Mouse (Mus musculus) liver, embryonic 13.5 days (tissue): ENCODE results near the gene Tectb. TPM values are rescaled to one million over a fixed set of nuclear protein-coding genes. Genes with fewer than 3 reads are reported as not detected.
A peak's percentile ranks its signal among the peaks of the same experiment; 100 is the strongest.
"Not testable (repeated sequence)": the region's sequence is repeated elsewhere in the genome, so short reads cannot be mapped to it uniquely, and the experiment has no call there.

Experiments used
- ATAC-seq: fragments of 200-750 bp; cut with Nextera tagmentation; 2 replicates; pipeline ENCODE4 v1.8.0; 2017; ENCODE audit warnings: low read depth, mild to moderate bottlenecking, moderate number of reproducible peaks, moderate library complexity
- DNase-seq: peaks from one replicate; pipeline ENCODE4 v3.0.0; 2022
- H3K27ac ChIP-seq: fragments of 300-500 bp; sonication (generic); 2 replicates; pipeline ENCODE4 v1.5.1; 2015; ENCODE audit warnings: moderate library complexity, mild to moderate bottlenecking, inconsistent platforms
- H3K27me3 ChIP-seq: fragments of 300-500 bp; sonication (generic); 2 replicates; pipeline ENCODE4 v1.6.1; 2015; ENCODE audit warnings: mild to moderate bottlenecking, inconsistent platforms
- H3K36me3 ChIP-seq: fragments of 300-500 bp; sonication (generic); 2 replicates; pipeline ENCODE4 v1.6.1; 2015; ENCODE audit warnings: mild to moderate bottlenecking, inconsistent platforms
- H3K4me1 ChIP-seq: fragments of 300-500 bp; sonication (generic); replicated peaks from 2 replicates; pipeline ENCODE4 v1.6.1; 2015; ENCODE audit warnings: inconsistent platforms
- H3K4me2 ChIP-seq: fragments of 300-500 bp; sonication (generic); 2 replicates; pipeline ENCODE4 v1.6.1; 2015; ENCODE audit warnings: inconsistent platforms, mild to moderate bottlenecking, moderate library complexity
- H3K4me3 ChIP-seq: fragments of 300-500 bp; sonication (generic); replicated peaks from 2 replicates; pipeline ENCODE4 v1.5.1; 2015; ENCODE audit warnings: mild to moderate bottlenecking, inconsistent platforms
- H3K9ac ChIP-seq: fragments of 300-500 bp; sonication (generic); 2 replicates; pipeline ENCODE4 v1.6.1; 2015; ENCODE audit warnings: mild to moderate bottlenecking, inconsistent platforms
- H3K9me3 ChIP-seq: fragments of 300-500 bp; sonication (generic); replicated peaks from 2 replicates; pipeline ENCODE4 v1.6.1; 2016; ENCODE audit warnings: inconsistent platforms
- WGBS: fragments of 180-500 bp; shearing (Covaris S2); methylation state at CpG from one replicate; pipeline ENCODE4 v1.1.7; 2015; ENCODE audit not compliant: insufficient replicate concordance; 5-methylcytosine and 5-hydroxymethylcytosine counted together
- polyA plus RNA-seq: library from polyadenylated mRNA; unstranded; fragments of >200 nt; fragmentation: Nextera tagmentation; extraction: Ambion mirVana; gene quantifications from 2 replicates; pipeline ENCODE4 v1.2.1, GENCODE M21; 2015

Gene Tectb
- polyA plus RNA-seq, 1 experiment from 2014 or later: not detected

DNA sequence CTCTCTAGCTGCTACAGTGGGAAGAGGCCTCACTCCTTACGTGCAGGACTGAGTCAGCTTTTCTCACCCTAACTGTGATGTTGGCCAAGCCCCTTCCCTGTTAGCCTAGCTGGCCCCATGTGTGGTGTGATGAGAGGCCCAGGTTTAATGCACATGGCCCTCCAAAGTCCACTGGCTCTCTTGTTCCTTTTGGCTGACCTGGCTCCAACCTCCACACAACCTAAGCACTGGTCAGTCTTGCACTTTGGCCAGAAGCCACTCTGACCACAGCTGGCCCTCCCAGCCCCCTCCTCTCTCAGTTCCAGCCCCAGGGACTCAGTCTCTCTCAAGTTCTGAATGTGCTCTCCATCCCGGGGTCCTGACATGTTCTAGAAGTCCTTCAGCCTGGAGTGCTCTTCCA, 35.4 kb upstream of the Tectb start:
- DNase-seq (no peak), ATAC-seq (0 out of 2 replicates have a peak, but pooled peaks have one; percentile 7)
- H3K36me3 ChIP-seq: no peaks in the 10 kb centered on the region
- H3K9me3 ChIP-seq: no peaks in the 10 kb centered on the region
- H3K4me2 ChIP-seq: no peak overlapping the region
- peaks cover 13% of the 10 kb centered on the region; the same call in 1 of the 2 replicates for H3K4me1 ChIP-seq
- no peak overlapping the region for H3K27ac ChIP-seq
- no peaks in the 10 kb centered on the region for H3K27me3 ChIP-seq
- no peak overlapping the region for H3K4me3 ChIP-seq
- H3K9ac ChIP-seq: no peak overlapping the region
- 40% methylated on average over 2 of the region's 2 CpGs for WGBS

DNA sequence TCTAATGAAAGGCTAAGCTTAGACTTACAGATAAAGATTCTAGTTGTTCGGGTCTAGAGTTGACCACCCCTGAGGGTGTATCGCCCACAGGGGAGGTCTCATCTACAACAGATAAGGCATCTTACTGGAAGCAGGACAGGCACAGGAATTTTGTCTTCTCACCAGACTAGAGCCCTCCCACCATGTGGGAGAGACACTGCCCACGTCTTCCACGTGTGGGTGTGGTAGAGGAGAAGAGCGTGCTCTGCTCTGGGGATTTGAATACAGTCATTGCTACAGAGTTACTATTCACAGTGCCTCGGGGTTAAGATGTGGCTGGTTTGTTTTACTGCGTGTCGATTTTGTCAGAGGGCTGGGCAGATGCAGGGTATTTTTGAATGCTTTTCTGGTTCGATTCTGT, 33.0 kb upstream of the Tectb start:
- no peaks in the 10 kb centered on the region for H3K27me3 ChIP-seq
- WGBS: 54% methylated on average over 9 of the region's 9 CpGs
- no peak overlapping the region for H3K4me3 ChIP-seq
- H3K4me1 ChIP-seq: peaks cover 13% of the 10 kb centered on the region; the same call in 1 of the 2 replicates
- H3K36me3 ChIP-seq: no peaks in the 10 kb centered on the region
- H3K9ac ChIP-seq: no peak overlapping the region
- no peak overlapping the region for H3K4me2 ChIP-seq
- ATAC-seq: no peak
- no peaks in the 10 kb centered on the region for H3K9me3 ChIP-seq
- no peak overlapping the region for H3K27ac ChIP-seq
- DNase-seq: no peak

DNA sequence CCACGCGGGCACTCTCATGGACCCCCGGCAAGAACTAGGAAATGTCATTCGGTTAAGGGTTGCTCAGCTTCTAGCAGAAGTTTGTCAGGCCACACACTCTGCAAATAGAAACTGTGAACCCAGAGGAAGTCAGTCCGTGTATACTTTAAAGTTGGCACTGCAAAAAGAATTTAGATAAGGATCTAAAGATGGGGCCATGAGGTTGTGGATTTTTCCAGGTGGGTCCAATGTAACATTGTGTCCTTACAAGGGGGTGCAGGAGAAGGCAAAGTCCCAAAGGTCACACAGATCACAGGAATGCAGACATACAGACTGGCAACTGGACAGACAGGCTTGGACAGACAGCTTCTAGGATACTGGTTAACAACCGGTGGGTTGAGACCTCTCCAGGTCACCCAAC, 32.4 kb upstream of the Tectb start:
- peaks cover 13% of the 10 kb centered on the region; the same call in 1 of the 2 replicates for H3K4me1 ChIP-seq
- H3K36me3 ChIP-seq: no peaks in the 10 kb centered on the region
- no peak for DNase-seq
- no peak overlapping the region for H3K27ac ChIP-seq
- no peak overlapping the region for H3K9ac ChIP-seq
- WGBS: 62% methylated on average over 6 of the region's 6 CpGs
- ATAC-seq: no peak
- H3K4me2 ChIP-seq: no peak overlapping the region
- H3K27me3 ChIP-seq: no peaks in the 10 kb centered on the region
- no peaks in the 10 kb centered on the region for H3K9me3 ChIP-seq
- H3K4me3 ChIP-seq: no peak overlapping the region

DNA sequence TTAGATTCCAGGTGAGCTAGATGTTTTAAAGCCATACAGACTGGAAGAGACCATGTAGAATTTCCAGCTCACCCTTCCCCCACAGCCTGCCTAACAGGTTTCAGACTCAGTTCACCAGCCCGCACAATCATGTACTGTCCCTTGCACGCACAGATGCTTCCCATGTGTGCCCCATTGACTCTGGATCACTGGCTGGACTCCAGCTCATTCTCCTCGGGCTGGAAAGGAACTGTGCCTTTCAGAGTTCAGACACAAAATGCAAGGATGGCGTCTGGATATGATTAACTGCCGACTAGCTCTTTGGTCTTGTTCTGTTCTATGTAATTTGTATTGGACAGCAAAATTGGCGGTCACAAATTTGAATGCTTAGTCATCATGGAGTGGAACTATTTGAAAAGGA, 30.9 kb upstream of the Tectb start:
- ATAC-seq: no peak

DNA sequence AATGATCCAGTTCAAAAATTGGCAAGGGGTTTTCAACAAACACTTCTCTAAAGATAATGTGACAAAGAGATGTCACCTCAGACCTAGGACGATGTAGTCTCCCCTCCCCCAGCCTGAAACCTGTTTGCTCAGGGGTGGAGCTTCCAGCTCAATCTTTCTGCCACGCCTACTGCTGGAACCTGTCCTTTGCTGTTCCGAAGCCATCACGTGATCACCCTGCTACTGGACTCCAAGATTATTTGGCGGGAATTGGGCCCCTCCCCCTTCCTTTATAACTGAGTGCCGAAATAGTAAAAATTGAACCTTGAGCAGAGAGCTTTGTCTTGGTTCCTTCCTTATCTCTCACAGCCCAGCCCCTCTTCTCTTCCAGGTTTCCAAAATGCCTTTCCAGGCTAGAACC, 28.3 kb upstream of the Tectb start:
- not testable (repeated sequence) for H3K4me2 ChIP-seq, H3K4me1 ChIP-seq, H3K27ac ChIP-seq, H3K9ac ChIP-seq, H3K36me3 ChIP-seq, H3K9me3 ChIP-seq, ATAC-seq, H3K4me3 ChIP-seq, H3K27me3 ChIP-seq, DNase-seq
- WGBS: 42% methylated on average over 5 of the region's 6 CpGs

More for the DNA sequence above, 30.9 kb upstream of the Tectb start:
- H3K27me3 ChIP-seq: no peaks in the 10 kb centered on the region
- peaks cover 8% of the 10 kb centered on the region; the same call in 1 of the 2 replicates for H3K4me1 ChIP-seq
- no peaks in the 10 kb centered on the region for H3K9me3 ChIP-seq
- no peak overlapping the region for H3K27ac ChIP-seq
- no peaks in the 10 kb centered on the region for H3K36me3 ChIP-seq
- H3K4me3 ChIP-seq: no peak overlapping the region
- H3K9ac ChIP-seq: no peak overlapping the region
- no peak for DNase-seq
- no peak overlapping the region for H3K4me2 ChIP-seq
- 64% methylated on average over 6 of the region's 6 CpGs for WGBS

DNA sequence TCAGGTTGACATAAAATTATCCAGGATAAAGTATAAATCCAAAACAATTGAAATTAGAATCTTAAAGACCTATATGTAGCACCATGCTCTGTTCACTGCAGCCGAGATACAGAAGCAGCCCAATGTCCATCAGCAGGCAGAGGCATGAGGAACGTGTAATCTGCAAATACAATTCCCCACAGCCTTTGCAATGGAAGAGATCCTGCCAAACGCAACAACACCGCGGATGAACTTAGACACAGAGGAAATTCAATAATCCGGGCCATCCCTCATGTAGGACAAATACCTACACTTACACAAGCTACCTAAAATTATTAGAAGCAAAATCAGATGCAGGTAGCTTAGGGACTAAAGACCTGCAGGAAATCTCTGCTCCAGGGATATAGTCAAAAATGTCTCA, 27.6 kb upstream of the Tectb start:
- H3K27me3 ChIP-seq: no peaks in the 10 kb centered on the region
- H3K4me2 ChIP-seq: no peak overlapping the region
- ATAC-seq (no peak), DNase-seq (no peak)
- H3K9ac ChIP-seq: no peak overlapping the region
- no peak overlapping the region for H3K27ac ChIP-seq
- no peaks in the 10 kb centered on the region for H3K4me1 ChIP-seq
- H3K4me3 ChIP-seq: no peak overlapping the region
- H3K36me3 ChIP-seq: no peaks in the 10 kb centered on the region
- H3K9me3 ChIP-seq: no peaks in the 10 kb centered on the region
- WGBS: 69% methylated on average over 6 of the region's 6 CpGs

DNA sequence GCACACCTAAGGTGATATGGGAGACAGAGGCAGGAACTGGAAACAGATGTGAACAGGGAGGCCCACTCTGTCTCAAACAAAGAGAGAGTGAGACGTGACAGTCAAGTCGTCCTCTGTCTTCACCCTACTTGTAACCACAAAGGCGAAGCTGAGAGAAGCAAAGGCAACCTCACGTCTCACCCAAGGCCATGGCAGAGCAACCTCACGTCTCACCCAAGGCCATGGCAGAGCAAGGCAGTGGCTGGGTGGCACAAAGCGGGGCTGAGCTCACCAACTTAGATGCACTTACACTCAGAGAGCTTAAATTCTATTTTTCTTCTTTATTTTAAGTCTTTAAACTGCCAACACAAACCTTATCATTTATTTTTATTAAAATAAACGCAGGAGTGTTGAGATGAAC, 23.5 kb upstream of the Tectb start:
- 62% methylated on average over 7 of the region's 7 CpGs for WGBS
- ATAC-seq (no peak), DNase-seq (no peak)
- H3K4me3 ChIP-seq: no peak overlapping the region
- H3K27me3 ChIP-seq: no peaks in the 10 kb centered on the region
- H3K9me3 ChIP-seq: no peaks in the 10 kb centered on the region
- no peaks in the 10 kb centered on the region for H3K4me1 ChIP-seq
- H3K4me2 ChIP-seq: no peak overlapping the region
- no peak overlapping the region for H3K9ac ChIP-seq
- H3K36me3 ChIP-seq: no peaks in the 10 kb centered on the region
- no peak overlapping the region for H3K27ac ChIP-seq

DNA sequence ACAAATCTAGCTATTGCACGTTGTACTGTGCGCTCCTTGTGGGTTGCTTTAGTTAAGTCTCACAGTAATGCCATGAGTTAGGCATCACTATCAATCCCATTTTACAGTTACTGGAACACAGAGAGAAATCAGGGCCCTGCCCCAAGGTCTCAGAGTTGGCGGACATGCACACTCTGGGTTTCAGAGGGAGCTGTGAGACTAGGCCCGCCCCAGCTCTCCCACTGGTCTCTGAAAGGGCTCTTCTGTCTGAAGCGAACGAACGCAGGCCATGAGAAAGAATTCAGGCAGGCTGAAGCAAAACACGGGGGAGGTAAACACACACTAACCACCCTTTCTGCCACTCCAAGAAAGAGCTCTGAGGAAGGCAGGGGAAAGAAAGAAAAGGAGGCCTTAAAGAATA, 21.9 kb upstream of the Tectb start:
- ATAC-seq: no peak
- WGBS: 72% methylated on average over 8 of the region's 8 CpGs
- H3K27ac ChIP-seq: no peak overlapping the region
- no peak for DNase-seq
- no peaks in the 10 kb centered on the region for H3K4me1 ChIP-seq
- H3K36me3 ChIP-seq: no peaks in the 10 kb centered on the region
- H3K9ac ChIP-seq: no peak overlapping the region
- H3K9me3 ChIP-seq: no peaks in the 10 kb centered on the region
- H3K4me2 ChIP-seq: no peak overlapping the region
- H3K4me3 ChIP-seq: no peak overlapping the region
- H3K27me3 ChIP-seq: no peaks in the 10 kb centered on the region

DNA sequence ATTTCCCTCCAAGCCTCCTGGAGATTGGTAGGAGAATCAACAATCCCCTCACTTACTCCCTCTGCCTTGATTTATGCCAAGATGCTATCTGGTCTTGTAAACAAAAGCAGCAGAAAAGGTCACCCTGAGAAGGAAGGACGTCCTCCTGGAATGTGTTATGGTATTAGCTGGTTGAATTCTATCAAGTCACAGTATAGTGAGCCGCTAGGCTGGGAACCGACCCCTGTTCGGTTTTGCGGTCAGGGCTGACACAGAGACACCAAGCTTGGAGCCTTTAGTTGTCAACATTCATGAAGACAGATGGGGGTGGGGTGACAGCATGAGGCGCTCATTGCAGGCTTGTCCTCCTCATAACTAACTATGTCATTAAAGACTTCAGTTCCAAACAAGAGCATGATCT, 20.7 kb upstream of the Tectb start:
- WGBS: 59% methylated on average over 6 of the region's 6 CpGs

DNA sequence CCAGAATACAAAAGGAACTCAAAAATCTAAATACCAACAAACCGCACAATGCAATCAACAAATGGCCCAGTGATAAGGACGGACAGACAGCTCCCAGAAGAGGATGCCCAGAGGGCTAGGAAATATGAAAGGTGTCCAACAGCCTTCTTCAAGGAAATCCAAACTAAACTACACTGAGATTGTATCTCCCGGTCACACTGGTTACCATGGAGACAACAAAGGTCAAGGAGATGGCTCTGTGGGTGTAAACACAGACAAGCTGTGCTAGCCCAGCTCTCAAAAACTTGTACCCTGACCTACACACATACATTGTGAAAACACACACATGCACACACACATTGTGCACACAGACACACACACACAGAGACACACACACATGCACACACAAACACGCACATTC, 18.3 kb upstream of the Tectb start:
- no peaks in the 10 kb centered on the region for H3K36me3 ChIP-seq
- H3K27me3 ChIP-seq: no peaks in the 10 kb centered on the region
- H3K4me2 ChIP-seq: no peak overlapping the region
- DNase-seq (no peak), ATAC-seq (no peak)
- peaks cover 5% of the 10 kb centered on the region; the same call in 1 of the 2 replicates for H3K4me1 ChIP-seq
- no peak overlapping the region for H3K4me3 ChIP-seq
- no peak overlapping the region for H3K27ac ChIP-seq
- H3K9me3 ChIP-seq: no peaks in the 10 kb centered on the region
- H3K9ac ChIP-seq: no peak overlapping the region
- WGBS: 69% methylated on average over 4 of the region's 4 CpGs

More for the DNA sequence above, 20.7 kb upstream of the Tectb start:
- Histone ChIP-seq H3K27me3 (no peaks in the 10 kb centered on the region), H3K4me3 (no peak overlapping the region), H3K4me2 (no peak overlapping the region), H3K27ac (no peak overlapping the region), H3K9me3 (no peaks in the 10 kb centered on the region), H3K9ac (no peak overlapping the region), H3K4me1 (no peaks in the 10 kb centered on the region), H3K36me3 (no peaks in the 10 kb centered on the region)
- ATAC-seq: no peak
- no peak for DNase-seq

DNA sequence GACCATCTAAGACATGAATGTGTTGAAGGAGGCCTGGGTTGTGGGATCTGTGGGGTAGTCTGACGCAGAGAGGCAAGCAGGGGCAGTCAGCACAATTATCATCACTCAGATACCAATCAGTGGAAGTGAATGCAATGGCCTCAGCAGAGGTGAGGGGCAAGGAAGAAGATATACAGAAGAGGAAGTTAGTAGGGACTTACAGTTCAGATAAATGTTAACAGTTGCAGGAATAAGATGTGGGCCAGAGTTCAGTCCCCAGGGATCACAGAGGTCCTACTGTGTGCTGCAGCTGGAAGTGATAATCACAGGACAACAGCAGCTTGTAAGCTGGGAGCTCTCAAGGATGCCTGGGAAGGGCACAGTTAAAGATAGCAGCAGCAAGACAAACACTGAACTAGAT, 16.4 kb upstream of the Tectb start:
- Histone ChIP-seq H3K9me3 (no peaks in the 10 kb centered on the region), H3K27ac (no peak overlapping the region), H3K27me3 (no peaks in the 10 kb centered on the region), H3K4me2 (no peak overlapping the region), H3K4me3 (no peak overlapping the region), H3K4me1 (peaks cover 5% of the 10 kb centered on the region; the same call in 1 of the 2 replicates), H3K9ac (no peak overlapping the region), H3K36me3 (no peaks in the 10 kb centered on the region)
- ATAC-seq: no peak
- 26% methylated on average over 1 of the region's 1 CpGs for WGBS
- DNase-seq: no peak

DNA sequence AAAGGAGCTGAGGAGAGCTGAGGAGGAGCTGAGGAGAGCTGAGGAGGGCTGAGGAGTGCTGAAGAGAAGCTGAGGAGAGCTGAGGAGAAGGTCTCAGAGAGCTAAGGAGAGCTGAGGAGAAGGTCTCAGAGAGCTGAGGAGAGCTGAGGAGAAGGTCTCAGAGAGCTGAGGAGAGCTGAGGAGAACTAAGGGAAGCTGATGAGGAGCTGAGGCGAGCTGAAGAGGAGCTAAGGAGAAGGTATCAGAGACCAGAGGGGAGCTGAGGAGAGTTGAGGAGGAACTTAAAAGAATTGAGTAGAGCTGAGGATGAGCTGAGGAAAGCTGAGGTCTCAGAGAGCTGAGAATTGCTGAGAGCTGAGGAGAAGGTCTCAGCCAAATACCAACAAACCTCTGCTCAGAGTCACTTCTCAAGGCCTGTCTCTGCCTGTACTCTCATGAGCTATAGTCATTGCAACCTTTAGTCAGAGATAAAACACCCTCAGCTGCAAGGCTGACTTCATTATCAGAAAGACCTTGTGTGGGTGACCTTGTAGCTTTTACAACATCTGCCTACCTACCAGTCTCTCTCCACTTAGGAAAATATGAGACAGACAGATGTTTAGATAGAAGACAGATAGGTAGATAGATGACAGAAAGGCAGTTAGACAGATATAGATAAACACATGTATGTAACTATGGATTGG, 15.2 kb upstream of the Tectb start:
- H3K9ac ChIP-seq: no peak overlapping the region
- no peaks in the 10 kb centered on the region for H3K27me3 ChIP-seq
- H3K4me1 ChIP-seq: peaks cover 5% of the 10 kb centered on the region; the same call in 1 of the 2 replicates
- H3K4me3 ChIP-seq: no peak overlapping the region
- no peak overlapping the region for H3K27ac ChIP-seq
- 68% methylated on average over 1 of the region's 1 CpGs for WGBS
- no peaks in the 10 kb centered on the region for H3K36me3 ChIP-seq
- ATAC-seq (no peak), DNase-seq (no peak)
- no peak overlapping the region for H3K4me2 ChIP-seq
- H3K9me3 ChIP-seq: 0 out of 2 replicates have a peak, but pooled peaks cover 4% of the 10 kb centered on the region
